Mouse (Mus musculus): ENCODE results near the gene Agbl4.

Agbl4 gene

DNA sequence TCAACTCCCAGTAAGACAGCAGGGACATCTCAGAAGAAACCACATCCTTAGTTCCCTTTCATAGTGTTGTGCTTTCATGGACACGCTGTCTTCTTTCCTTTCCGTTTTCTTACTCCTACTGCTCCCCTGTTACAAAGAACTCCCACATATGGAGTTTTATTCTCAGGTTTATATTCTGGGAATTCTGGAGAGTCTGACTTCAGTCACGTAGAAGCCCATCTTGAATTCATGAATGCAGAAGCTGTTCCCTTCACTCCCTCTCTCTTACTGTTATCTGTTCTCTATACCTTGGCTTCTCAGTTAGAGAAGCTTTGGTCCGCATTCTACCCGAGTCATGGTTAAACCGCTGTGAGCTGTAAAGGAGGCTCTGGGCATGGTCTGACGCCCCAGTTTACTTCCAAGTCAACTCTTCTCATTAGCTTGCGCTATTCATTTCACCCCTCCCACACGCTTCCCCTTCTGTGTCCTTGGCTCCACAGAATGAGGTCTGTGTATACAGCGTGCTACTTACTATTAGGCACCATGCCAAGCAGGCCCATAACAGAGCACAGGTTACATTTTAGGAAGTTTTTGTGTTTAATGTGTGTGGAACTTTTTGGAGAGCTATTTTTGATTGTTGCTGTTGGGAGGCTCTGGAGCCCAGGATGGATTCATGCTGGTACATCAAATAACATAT lies 1186.2 kb downstream of the Agbl4 start:
- no peak for DNase-seq (ENCODE audit: low spot score)

DNA sequence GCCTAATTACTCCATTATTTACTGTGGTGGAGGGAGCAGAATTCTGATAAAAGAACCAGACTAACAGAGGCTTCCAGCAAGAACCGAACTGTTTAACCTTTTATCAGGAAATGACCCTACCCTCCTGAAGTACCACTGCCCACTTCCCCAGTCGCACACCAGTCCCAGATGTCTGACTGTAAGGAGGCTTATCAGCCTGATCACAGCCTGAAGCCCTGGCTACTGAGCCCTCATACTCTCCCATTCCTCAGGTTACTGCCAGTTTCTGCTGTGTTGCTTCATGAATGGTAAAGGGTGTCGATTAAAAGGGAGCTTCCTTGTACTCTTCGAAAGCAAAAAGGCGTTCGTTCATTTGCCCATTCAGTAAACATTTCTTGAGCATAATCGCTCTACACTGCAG lies 1186.8 kb downstream of the Agbl4 start:
- no peak for DNase-seq (ENCODE audit: low spot score)

DNA sequence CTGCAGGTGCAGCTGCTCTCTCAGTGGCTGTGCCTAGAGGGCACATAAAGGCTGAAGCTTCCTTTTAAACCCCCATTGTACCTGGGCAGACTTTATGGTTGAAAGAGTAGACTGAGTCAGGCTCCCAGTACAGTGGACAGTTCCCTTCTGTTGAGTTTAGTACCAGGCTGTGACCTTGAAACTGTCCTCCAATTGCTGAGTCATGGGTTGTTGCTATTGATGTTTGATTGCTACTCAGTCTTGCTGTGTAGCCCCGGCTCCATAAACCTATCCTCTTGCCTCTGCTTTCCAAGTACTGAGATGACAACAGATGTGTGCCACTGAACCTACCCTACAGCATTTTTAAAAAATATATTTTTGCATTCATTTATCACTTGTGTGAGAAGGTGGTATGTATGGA lies 1190.8 kb downstream of the Agbl4 start:
- no peak for DNase-seq (ENCODE audit: low spot score)

DNA sequence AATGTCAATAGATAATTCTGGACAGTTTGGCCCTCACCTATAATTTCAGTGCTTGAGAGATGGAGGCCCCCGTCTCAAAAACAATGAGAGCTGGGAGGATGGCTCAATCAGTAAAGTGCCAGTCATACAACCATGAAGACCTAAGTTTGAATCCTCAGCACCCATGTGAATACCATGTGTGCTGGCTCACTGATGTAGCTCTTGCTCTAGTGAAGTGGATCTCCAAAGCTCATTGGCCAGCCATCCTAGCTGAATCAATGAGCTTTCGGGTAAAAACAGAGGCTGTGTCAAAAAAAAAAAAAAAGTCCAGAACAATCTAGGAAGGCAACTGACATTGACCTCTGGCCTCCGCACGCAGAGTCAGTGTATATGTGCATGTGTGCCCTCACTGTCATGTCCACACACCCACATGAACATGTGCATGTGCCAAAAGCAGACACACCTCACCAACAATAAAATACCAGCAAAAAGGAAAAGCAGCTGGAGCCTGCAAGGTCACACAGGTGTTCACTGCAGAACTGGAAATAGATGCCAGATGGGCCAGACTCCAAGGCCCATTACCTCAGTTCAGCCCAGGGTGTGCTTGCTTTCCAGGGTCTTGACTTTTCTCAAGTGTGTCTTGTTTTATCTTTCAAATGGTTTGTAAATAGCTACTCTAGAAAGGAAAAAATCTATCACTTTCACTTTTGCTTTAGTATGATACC lies 1192.2 kb downstream of the Agbl4 start:
- no peak for DNase-seq (ENCODE audit: low spot score)

DNA sequence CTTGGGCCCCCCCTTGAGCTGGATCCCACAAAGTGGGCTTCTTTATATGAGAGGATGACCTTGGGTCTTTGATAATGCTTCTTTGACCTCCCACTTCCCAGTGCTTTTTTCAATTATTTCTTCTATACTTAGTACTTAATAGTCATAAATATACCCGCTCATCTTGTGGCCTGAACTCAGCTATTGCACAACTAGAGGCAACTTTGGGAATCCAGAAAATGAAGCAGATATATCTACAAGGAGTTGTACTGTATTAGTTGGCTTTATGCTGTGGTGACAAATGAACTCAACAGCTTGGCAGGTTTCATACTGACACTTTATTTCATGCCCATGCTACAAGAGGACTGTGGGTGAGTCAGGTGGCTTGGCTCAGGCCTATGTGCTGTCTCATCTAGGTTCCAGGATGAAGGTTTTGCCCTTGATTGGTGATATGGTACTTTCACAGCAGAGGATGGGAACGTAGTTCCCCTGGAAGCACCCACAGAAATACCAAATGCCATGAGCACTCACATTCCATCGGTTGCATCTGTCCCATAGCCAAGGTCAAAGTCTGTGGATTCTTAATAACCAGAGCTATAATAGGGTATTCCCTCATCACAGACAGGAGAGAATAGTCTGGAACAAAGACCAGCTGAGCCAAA lies 1197.3 kb downstream of the Agbl4 start:
- no peak for DNase-seq (ENCODE audit: low spot score)

DNA sequence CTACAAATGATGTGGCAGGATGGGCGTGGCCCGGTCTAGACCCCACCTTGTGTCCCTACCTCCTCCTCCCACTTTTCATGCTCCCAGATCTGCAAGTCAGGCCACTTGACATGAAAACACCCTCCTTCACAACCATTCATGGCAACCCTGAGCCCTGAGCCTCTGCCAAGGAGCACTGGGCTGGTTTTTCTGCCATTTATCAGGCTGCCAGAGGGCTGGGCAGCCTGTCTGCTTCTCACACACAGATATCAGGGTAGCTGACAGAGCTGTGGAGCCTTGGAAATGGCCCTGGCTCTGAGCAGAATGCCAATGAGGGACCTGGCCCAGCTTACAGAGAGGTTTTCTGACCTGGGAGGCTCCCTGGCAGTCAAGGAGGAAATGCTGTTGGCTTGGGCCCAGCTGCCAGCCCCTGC lies 1199.8 kb downstream of the Agbl4 start:
- no peak for DNase-seq (ENCODE audit: low spot score)

DNA sequence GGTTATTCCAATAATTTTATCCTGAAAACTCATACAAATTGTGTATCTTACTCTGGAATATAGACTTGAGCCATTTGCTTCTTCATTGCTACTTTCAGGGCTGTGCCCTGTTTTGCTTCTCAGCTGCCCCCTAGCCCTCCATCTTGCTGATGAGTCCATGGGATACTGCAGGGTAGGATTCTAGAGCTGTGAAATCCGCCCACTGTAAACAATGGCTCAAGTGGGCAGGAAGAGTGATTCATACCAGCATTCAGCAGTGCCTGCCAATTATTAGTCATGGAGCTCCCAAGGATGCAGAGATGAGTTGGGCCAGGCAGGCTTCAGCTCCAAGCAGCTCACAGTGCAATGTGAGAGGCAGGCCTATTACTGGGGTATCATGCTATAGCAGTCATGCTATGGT lies 1200.5 kb downstream of the Agbl4 start:
- no peak for DNase-seq (ENCODE audit: low spot score)

DNA sequence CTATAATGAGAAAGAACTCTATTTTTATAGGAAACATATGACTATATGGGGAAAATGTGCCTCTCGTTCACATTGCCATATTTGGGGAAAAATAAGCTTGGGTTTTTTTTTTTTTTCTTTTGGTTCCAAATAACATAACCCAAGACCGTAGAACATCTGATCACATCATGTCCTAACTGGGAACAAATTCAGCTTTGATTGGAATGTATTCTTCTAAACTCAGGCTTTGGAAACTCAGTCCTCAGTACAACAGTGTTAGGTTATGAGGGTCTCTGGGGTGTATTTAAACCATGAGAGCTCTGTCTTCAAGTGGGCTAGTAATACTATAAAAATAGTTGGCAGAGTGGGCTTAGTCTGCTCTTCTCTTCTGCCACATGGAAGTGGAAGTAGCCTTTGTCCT lies 1205.7 kb downstream of the Agbl4 start:
- no peak for DNase-seq (ENCODE audit: low spot score)

DNA sequence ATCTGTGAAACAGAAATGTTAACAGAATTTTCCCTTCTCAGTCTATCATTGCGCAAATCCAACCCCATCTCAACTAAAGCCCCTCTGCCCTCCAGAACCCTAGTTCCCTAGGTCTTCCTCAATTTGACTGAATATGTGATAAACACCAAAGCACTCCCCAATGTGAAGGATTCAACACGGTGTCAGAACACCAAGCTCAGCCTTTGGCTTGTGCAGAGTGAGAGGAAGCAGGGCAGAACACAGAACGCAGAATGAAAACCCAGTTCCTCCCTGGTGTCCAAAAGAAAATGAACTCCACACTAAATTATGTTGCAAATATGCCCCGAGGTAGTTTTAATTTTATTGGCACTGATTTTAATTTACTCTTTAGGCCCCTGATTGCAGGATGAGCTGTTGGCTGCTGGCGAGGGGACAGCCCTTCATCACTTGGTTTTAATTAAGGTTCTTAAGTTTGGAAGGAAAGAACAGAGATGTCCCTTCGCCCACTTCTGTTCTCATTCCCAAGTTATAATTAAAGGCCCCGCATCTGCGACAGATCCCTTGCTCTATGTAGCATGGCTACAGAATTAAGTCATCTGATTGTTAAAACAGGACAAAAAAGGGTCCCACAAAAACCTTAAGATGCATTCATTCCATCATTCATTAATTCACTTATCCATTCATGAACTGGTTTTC lies 1210.5 kb downstream of the Agbl4 start:
- DNase-seq (ENCODE audit: low spot score) = no peak

DNA sequence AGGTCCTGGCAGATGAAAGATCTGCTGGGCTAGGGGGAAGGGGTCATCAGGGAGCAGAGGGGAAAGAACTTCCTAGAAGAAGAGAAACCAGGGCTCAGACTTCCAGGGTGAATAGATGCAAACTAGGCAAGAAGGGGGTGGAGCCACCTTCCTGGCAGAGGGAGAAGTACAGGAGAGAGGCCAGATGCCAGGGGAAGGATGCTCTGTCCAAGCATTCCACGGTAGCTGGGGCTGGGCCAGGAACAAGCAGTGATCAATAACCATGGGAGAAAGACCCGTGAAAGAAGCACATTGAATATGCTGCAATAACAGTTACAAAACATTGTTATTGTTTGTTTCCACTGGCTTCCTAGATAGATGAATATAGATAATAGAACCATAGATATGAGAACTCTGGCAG lies 1224.4 kb downstream of the Agbl4 start:
- DNase-seq (ENCODE audit: low spot score) = no peak

DNA sequence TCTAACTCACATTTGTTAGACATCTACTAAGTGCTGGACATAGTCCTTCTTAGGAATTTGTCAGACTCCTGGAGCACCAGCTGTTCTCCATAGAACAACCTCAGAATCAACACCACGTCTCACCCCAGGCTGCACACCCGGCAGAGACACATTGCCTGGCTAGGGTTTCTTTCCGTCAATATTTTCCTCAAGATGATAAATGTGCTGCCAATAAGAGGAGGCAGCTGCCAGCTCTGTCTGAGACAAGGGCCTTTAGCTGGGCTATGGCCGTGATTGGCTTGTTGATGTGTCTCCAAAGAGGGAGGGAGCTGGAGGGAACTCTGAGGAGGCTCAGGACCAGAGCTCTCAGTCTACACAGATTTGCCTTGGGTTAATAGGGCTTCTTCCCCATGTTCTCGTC lies 1227.5 kb downstream of the Agbl4 start:
- DNase-seq (ENCODE audit: low spot score) = no peak

DNA sequence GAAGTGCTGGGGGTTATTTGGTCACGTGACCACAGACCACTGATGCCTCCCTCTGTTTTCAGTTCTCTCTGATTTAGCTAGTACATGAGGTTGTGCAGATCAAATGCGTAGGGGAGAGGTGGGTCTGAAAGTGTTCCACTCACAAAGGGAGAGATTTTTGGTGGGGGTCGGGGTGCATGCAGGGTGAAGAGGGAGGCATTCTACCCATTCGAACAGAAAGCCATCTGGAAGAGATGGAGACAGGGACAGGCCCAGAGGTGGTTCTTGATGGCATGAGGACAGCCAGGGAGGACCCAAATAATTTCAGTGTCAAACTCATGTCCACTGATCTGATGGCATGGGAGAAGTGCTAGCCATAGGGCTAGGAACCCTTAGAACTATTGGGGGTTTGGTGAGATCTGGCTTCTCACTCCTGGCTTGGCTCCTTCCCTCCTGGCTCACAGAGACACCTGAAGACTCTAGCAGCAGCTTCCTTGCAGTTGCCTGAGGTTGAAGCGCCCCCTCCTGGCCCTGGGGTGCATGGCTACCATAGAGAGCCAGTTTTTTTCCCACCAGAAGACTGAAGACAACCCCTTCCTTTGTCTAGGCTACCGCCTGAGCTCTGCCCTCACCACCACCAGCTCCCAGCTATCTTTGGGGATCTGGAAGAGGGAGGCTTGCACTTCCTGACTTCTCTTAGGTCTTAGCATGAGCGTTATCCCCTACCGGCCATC lies 1228.8 kb downstream of the Agbl4 start:
- DNase-seq (ENCODE audit: low spot score) = peak; percentile 46

DNA sequence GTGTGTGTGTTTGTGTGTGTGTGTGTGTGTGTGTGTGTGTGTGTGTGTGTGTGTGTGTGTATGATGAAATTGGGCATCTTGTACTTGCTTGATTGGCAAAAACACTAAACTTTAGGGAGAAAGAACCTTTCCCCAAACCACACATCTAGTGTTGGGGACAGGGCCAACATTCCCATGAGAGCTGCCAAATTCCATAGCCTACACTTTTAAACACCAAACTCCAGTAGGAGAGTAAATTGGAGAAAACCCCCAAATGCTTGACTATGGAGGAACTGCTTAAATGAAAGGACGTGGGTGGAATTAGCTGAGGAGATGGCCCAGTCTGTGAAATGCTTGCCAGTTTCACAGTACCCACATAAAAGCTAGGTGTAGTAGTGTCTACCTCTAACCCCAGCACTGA lies 1235.2 kb downstream of the Agbl4 start:
- DNase-seq (ENCODE audit: low spot score) = no peak

DNA sequence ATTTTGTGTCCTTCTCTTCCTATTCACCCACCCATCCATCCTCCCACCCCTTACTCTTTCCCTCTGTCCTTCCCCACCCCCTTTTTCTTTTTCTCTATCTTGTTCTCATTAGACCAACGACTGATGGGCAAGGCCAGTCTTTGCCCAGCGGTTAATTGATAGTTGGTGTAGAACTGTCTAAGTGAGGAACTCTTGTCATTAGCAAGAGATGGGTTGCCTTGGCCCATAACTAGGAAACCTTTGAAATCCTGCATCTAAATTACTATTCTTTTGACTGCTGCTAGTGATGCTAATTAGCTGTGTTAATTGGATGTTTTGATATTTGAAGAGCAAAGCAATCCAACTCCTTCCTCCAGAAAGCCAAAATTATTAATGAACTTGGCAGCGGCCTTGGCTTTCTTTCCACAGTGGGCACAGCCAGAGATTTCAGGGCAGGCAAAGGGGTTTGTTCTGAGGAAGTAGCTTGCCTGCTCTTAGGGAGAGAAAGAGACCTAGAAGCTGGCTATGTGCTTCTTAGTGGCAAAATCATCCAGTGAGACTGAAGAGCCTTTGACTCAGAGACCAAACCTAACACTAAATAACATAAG lies 1238.2 kb downstream of the Agbl4 start:
- DNase-seq (ENCODE audit: low spot score) = no peak

DNA sequence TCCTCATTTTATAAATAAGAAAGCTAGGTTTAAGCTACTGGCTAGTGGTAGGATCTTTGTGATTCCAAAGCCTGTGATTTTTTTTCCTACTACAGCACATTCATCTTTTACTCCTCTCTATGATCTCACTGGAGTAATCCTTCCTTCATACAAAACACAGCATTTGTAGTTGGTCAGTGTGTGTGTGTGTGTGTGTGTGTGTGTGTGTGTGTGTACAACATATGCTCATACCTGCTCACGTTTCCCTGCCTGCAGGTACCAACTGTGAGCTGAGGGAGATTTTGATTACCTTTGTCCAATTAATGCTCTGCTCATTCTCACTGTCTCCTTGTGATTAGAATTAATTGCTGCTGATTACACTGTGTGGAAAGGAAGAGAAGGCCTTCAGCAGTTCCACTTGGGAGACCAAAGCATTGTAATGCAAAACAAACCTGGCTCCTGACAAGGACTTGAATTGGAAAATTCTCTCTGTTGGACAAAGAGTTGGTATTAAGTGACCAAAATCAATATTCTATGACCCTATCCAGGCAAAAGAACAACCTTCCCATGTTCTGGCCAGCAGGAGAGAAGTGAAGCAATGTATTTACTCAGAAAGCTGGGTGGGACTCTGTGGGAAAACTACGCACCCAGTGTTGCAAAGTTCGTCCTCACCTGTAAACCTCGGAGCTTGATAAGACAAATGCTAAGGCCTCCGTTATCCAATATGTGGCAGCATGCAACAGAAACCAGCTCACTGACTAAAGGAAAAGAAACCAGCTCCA lies 1241.7 kb downstream of the Agbl4 start:
- DNase-seq (ENCODE audit: low spot score) = no peak

DNA sequence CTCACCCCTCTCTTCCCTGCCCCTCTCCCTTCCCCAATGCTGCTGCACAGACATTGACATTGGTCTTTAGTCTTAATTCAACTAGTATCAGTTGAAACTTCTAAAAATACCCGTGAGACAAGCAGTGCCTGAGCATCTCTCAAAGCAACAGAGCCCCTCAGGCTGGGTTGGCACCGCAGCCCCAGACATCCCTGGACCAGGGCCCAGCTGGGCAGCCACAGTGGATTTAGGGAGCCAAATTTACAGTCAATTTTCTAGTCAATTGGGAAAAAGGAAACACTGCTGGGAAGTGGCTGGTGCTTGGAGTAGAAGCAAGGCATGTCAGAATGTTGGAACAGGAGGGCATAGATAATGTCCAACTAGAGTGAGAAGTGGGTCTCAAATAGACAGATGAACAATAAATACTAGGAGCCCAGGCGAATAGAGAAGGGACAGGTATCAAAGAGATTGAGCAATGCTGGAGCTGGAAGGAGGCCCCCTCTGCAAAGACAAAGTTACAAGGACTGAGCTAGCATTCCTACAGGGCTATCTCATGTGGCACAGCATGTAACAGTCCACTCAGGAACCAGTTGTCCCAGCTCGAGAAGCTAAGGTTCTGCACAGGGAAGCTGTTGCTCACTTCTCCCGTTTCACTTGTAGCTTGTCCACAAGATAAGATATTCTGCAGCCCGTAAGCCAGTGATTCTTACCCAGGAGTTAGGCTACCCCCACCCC lies 1247.8 kb downstream of the Agbl4 start:
- no peak for DNase-seq (ENCODE audit: low spot score)

DNA sequence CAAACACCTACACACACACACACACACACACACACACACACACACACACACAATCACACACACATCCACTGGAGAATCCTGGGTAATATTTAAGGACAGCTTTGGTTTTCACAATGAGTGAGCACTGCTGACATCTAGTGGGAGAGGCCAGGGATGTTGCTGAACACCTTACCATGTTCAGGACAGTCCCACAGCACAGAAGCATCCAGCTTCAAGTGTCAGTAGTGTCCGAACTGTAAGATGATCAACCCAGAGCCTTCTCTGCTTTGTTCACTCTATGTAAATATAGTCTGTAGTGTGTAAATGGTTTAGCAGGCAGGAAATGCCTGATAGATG lies 1248.3 kb downstream of the Agbl4 start:
- DNase-seq (ENCODE audit: low spot score) = peak; percentile 5

DNA sequence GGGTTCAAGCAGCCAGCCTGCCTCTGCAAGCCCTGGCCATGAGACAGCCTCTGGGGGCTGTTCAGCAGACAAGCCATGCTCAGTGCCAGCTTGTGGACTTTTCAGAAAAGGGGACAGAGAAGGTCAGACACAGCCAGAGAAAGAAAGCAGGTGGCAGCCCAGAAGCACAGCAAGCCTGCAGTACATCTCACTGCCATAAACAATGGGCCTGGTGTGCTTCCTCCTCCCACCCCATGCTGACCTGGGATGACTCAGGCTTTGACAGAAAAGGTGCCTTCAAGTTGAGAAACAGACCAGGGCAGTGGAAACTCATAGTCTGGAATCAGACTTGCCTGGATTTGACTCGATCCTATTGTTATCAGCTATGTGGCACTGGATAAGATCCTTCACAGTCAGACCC lies 1256.0 kb downstream of the Agbl4 start:
- no peak for DNase-seq (ENCODE audit: low spot score)

DNA sequence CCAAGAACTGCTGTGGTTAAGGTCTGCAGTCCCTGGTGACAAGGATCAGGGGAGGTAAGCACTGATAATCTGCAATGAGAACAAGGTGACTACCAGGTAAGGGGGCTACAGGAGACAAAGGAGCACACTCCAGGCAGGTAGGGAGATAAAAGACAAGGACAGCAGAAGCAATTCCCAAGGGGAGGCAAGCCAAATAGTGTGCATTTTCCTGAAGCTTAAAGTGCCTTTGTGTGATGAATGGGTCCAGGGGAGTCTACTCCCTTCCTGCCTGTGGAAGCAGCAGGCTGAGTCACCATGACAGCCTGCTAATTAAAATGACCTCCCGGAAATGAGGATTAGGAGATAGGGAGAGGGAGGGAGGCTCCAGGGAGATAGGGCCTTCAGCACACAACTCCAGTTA lies 1266.3 kb downstream of the Agbl4 start:
- peak; percentile 6 for DNase-seq (ENCODE audit: low spot score)

DNA sequence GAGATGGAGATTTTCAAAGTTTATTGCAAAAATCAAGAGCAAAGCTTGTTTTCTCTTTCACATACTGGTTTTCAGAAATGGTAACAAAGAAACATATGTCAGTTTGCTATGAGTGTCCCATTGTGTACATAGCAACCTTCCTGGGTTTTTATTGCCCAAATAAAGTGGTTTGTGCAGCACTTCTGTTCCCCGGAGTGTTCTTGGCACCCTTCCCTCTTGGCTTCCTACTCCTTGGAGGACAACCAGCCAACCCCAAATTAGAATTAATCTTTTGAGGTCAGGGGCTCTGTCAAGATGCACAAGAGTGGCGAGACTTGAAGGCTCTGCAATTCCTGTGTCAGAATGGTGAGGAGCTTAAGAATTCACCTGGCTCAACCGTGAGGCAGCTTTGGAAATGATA lies 1266.7 kb downstream of the Agbl4 start:
- DNase-seq (ENCODE audit: low spot score) = no peak

DNA sequence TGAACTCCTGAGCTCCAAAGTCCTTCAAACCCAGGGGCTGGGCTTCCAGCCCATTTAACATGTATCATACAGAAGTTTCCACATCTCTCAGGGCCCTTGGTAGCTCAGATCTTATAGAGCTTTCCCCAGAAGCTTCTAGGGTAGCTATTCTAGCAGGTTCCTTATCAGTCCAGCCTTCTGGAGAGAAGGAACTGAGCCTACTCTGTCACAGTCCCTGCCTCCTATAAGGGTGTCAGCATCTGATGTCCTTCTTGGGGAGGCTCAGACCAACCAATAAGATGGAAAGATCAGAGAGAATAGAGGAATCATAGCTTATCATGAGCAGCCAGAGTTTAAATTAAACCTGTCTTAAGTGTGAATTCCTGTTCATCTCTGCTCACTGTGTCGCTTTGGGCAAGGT lies 1269.3 kb downstream of the Agbl4 start:
- DNase-seq (ENCODE audit: low spot score) = no peak
